Mouse (Mus musculus) neural tube, embryonic 14.5 days (tissue): ENCODE measurements at regions not wholly inside any gene's neighbourhood (a gene's known extent, or its start where the extent isn't known, plus 50 kb on each side); places are given as distances from the start of the nearest gene placed in this dataset.
A peak's percentile ranks its signal among the peaks of the same experiment; 100 is the strongest.

ENCODE experiments used
- ATAC-seq: fragments of 200-750 bp; cut with Nextera tagmentation; 2 replicates; pipeline ENCODE4 v1.8.0; 2017; ENCODE audit warnings: low read depth, mild to moderate bottlenecking, moderate TSS enrichment, moderate library complexity
- H3K27ac ChIP-seq: fragments of 300-500 bp; sonication (generic); 2 replicates; pipeline ENCODE4 v1.5.1; 2014; ENCODE audit warnings: low read depth, mild to moderate bottlenecking, control low read depth, low read length, moderate library complexity, mixed read lengths
- H3K27me3 ChIP-seq: fragments of 300-500 bp; sonication (generic); 2 replicates; pipeline ENCODE4 v1.6.1; 2014; ENCODE audit warnings: low read length; ENCODE audit not compliant: control insufficient read depth, insufficient read depth
- H3K36me3 ChIP-seq: fragments of 300-500 bp; sonication (generic); 2 replicates; pipeline ENCODE4 v1.6.1; 2014; ENCODE audit warnings: low read length, mixed read lengths; ENCODE audit not compliant: control insufficient read depth, insufficient read depth
- H3K4me1 ChIP-seq: fragments of 300-500 bp; sonication (generic); 2 replicates; pipeline ENCODE4 v1.6.1; 2014; ENCODE audit warnings: low read length; ENCODE audit not compliant: control insufficient read depth, insufficient read depth
- H3K4me2 ChIP-seq: fragments of 300-500 bp; sonication (generic); 2 replicates; pipeline ENCODE4 v1.6.1; 2014; ENCODE audit warnings: mild to moderate bottlenecking, low read depth, low read length, control low read depth
- H3K4me3 ChIP-seq: fragments of 300-500 bp; sonication (generic); 2 replicates; pipeline ENCODE4 v1.5.1; 2014; ENCODE audit warnings: low read depth, low read length, control low read depth, mixed read lengths
- H3K9ac ChIP-seq: fragments of 300-500 bp; sonication (generic); replicated peaks from 2 replicates; pipeline ENCODE4 v1.6.1; 2014; ENCODE audit warnings: low read depth, mild to moderate bottlenecking, control low read depth, low read length, mixed read lengths
- H3K9me3 ChIP-seq: fragments of 300-500 bp; sonication (generic); 2 replicates; pipeline ENCODE4 v1.6.1; 2016; ENCODE audit warnings: low read length; ENCODE audit not compliant: control insufficient read depth
- WGBS: fragments of 180-500 bp; shearing (Covaris S2); extraction: QIAGEN DNeasy Blood & Tissue Kit; methylation state at CpG from one replicate; pipeline ENCODE4 v1.1.7; 2014; 5-methylcytosine and 5-hydroxymethylcytosine counted together

DNA sequence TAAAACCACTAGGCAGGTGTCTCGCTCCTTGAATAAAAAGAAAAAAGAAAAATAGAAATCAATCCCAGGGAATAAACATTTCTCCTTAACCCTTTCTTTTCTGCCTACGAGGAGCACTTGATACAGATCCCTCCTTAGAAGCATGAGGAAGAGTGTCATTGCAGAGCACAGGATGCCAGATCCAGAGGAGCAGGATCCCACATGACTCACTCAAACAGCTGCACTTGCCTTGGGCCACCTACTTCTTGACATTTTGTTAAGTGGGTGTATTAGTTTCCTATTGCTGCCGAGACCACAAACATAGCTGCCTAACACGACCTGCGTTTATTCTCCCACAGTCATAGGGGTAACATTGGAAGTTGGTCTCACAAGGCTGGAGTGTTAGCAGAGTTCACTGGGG, 197.1 kb downstream of the Nuak1 start:
- H3K4me2 ChIP-seq = no peak overlapping the region
- no peak for ATAC-seq
- no peaks in the 10 kb centered on the region for H3K4me1 ChIP-seq
- H3K4me3 ChIP-seq = no peak overlapping the region
- 0 out of 2 replicates have a peak, but pooled peaks cover 4% of the 10 kb centered on the region for H3K9me3 ChIP-seq
- WGBS = 92% methylated on average over 5 of the region's 5 CpGs
- H3K27me3 ChIP-seq = no peaks in the 10 kb centered on the region
- H3K9ac ChIP-seq = no peak overlapping the region
- no peaks in the 10 kb centered on the region for H3K36me3 ChIP-seq
- no peak overlapping the region for H3K27ac ChIP-seq

DNA sequence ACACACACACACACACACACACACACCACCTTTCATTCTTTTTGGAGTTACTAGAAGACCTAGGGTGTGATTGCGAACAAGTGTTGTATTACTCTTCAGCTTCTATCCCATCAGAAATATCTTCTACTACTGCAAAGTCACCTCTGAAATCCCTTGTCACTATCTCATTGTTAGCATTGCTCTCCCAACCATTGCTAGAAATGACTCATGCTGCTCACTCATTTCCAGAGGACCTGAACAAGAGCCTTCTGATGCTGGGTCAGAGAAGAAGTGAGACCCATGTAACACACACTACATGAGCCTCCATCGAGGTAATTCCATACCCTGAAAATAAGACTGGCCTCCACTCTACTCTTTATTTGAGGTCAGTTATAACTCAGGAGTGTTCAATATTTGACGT, 191.1 kb downstream of the Nuak1 start:
- Histone ChIP-seq H3K27ac (no peak overlapping the region), H3K4me2 (no peak overlapping the region), H3K27me3 (no peaks in the 10 kb centered on the region), H3K4me1 (no peaks in the 10 kb centered on the region), H3K4me3 (no peak overlapping the region), H3K36me3 (no peaks in the 10 kb centered on the region), H3K9ac (no peak overlapping the region), H3K9me3 (no peaks in the 10 kb centered on the region)
- 91% methylated on average over 3 of the region's 3 CpGs for WGBS
- ATAC-seq = no peak

DNA sequence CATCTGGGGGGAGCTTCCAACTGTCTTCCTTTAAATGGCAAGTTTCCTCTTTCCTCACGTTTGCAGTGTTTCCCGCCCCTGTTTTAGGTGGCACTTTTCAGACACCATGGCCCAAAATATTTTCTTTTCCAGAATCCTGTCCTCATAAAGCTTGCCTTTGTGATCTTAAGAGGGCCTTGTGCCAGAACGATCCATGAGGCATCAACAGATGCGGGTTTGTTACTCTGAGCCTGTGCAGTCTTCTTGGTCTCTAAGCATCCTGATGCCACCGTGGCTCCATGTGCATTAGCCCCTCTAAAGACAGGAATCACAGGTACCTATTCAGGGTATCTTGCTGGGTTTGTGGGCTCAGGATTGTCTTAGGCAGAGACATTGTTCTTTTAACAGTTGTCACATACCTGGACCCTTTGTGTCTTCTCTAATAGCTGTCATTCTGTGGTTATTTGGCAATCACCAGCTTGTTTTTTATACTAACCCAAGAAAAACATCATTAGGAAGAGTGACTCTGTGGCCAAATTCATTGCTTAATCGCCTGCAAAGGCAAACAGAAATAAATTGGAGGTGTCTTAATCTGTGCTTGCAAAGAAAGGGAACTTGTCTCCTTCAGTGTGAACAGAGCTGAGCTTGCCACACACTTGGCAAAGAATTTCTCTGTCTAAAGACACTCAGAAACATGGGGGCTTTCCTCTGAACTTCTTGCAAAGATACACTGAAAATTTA, 179.3 kb downstream of the Nuak1 start:
- no peaks in the 10 kb centered on the region for H3K9me3 ChIP-seq
- H3K4me3 ChIP-seq = no peak overlapping the region
- no peaks in the 10 kb centered on the region for H3K36me3 ChIP-seq
- no peak overlapping the region for H3K27ac ChIP-seq
- no peaks in the 10 kb centered on the region for H3K4me1 ChIP-seq
- ATAC-seq = no peak
- H3K9ac ChIP-seq = no peak overlapping the region
- no peak overlapping the region for H3K4me2 ChIP-seq
- WGBS = 75% methylated on average over 6 of the region's 6 CpGs
- H3K27me3 ChIP-seq = no peaks in the 10 kb centered on the region

DNA sequence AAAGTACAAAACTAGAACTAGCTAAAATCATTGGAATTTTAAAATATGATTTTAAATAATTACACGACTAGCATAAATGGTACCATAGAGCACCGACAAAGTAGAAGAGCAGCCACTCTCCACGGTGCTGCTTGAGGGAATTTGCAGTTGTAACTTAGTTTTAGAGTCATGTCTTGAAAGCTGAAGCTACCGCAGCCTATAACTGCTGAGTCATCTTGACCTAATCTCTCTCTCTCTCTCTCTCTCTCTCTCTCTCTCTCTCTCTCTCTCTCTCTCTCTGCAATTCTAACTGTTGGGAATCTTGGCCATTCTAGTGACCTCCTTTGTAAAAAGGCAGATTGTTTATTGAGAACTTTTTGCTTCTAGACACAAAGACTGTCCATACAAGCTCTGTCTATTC, 177.5 kb downstream of the Nuak1 start:
- Histone ChIP-seq H3K4me1 (no peaks in the 10 kb centered on the region), H3K27me3 (no peaks in the 10 kb centered on the region), H3K36me3 (no peaks in the 10 kb centered on the region), H3K4me3 (no peak overlapping the region), H3K27ac (no peak overlapping the region), H3K9ac (no peak overlapping the region), H3K4me2 (no peak overlapping the region), H3K9me3 (no peaks in the 10 kb centered on the region)
- 91% methylated on average over 4 of the region's 4 CpGs for WGBS
- no peak for ATAC-seq

DNA sequence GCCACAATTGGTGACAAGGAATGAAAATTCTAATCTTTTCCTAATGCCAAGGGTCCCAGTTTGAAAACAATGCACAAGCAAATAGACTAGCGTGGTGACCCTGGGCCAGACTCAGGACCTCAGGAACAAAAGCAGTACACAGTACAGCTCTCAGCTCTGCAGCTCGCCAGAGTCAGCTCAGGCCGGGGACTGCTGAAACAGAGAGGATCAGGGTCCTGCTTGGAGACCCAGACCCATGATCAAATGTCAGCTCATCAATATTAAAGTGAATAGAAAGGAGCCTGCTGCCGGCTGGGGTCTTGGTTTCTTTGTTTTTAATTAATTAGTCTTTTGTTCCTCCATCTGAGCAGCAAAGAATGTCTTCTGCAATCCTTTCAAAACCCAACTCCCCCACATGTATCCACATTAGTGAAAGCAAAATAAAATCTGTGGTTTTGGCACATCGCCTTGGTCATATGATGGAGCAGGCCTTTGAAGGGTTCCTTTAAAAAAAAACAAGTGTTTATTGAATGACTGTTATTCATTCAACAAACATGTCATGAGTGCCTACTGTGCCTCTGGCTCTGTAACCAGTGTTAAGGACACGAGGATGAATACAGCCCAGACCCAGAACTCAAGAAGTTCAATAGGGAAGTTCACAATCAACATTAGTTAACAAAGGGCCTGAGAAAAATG, 154.4 kb downstream of the Nuak1 start:
- ATAC-seq = no peak
- 38% methylated on average over 6 of the region's 6 CpGs for WGBS
- no peak overlapping the region for H3K27ac ChIP-seq
- H3K4me1 ChIP-seq = no peaks in the 10 kb centered on the region
- no peak overlapping the region for H3K9ac ChIP-seq
- H3K27me3 ChIP-seq = no peaks in the 10 kb centered on the region
- no peaks in the 10 kb centered on the region for H3K36me3 ChIP-seq
- H3K4me3 ChIP-seq = no peak overlapping the region
- no peaks in the 10 kb centered on the region for H3K9me3 ChIP-seq
- H3K4me2 ChIP-seq = no peak overlapping the region

DNA sequence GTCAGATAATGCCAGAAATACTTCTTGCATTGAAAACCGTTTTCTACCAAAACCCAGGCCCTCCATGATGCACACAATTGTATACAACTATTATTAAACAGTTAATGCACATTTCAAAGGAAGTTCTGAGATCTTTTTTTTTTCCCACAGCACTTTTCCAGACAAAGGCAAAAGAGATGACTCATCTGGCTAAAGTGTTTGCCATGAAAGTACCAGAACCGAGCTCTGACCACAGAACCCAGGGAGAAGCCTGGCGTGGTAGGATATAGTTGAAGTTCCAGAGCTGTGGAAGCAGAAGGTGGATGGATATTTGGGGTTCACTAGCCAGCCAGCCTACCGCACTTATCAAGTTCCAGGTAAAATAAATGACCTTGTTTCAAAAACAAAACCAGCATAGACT, 146.0 kb downstream of the Nuak1 start:
- ATAC-seq = no peak
- 94% methylated on average over 4 of the region's 4 CpGs for WGBS
- no peak overlapping the region for H3K9ac ChIP-seq
- H3K36me3 ChIP-seq = no peaks in the 10 kb centered on the region
- H3K4me3 ChIP-seq = no peak overlapping the region
- H3K9me3 ChIP-seq = no peaks in the 10 kb centered on the region
- H3K27ac ChIP-seq = no peak overlapping the region
- H3K4me1 ChIP-seq = no peaks in the 10 kb centered on the region
- no peaks in the 10 kb centered on the region for H3K27me3 ChIP-seq
- no peak overlapping the region for H3K4me2 ChIP-seq

DNA sequence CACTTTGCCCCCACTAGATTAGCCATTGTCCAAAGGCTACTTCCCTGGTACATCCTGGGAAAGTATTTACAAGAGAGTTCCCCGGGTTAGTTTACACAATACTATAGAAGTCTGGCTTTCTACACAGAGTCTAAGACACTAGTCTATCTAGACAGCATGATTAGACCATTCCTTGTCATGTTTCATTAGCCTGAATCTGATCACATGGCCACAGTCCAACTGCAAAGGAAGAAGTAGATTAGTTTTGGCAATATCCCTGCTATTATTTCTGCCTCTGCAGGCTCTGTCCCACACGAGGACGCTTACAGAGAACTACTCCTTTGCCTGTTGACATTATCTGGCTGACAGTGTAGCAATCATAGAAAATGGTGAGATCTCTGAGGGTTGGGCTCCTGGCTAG, 144.2 kb downstream of the Nuak1 start:
- no peak for ATAC-seq
- Histone ChIP-seq H3K4me3 (no peak overlapping the region), H3K9me3 (no peaks in the 10 kb centered on the region), H3K4me1 (no peaks in the 10 kb centered on the region), H3K9ac (no peak overlapping the region), H3K36me3 (no peaks in the 10 kb centered on the region), H3K27ac (no peak overlapping the region), H3K4me2 (no peak overlapping the region), H3K27me3 (no peaks in the 10 kb centered on the region)
- 86% methylated on average over 3 of the region's 3 CpGs for WGBS

DNA sequence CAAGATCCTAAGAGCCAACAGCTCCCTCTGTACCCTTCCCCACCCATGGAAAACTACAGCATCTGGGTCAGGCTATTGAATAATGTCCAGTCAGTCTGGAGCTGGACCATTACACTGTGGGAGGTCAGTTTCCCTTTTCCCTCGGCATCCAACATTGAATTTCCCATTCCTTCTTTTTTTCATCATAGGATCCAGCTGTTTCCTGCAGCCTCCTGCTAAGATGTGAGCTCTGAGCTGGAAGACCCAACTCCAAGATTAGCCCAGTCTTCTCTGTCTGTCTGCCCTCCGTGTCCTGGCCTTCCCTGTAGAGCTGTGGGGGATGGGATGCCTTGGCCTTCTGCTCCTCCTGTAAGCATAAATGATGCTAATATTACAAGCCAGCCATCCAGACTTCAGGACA, 138.8 kb downstream of the Nuak1 start:
- no peaks in the 10 kb centered on the region for H3K9me3 ChIP-seq
- no peak for ATAC-seq
- 64% methylated on average over 2 of the region's 2 CpGs for WGBS
- no peak overlapping the region for H3K27ac ChIP-seq
- no peaks in the 10 kb centered on the region for H3K36me3 ChIP-seq
- no peaks in the 10 kb centered on the region for H3K27me3 ChIP-seq
- H3K4me1 ChIP-seq = no peaks in the 10 kb centered on the region
- no peak overlapping the region for H3K4me2 ChIP-seq
- no peak overlapping the region for H3K9ac ChIP-seq
- no peak overlapping the region for H3K4me3 ChIP-seq

DNA sequence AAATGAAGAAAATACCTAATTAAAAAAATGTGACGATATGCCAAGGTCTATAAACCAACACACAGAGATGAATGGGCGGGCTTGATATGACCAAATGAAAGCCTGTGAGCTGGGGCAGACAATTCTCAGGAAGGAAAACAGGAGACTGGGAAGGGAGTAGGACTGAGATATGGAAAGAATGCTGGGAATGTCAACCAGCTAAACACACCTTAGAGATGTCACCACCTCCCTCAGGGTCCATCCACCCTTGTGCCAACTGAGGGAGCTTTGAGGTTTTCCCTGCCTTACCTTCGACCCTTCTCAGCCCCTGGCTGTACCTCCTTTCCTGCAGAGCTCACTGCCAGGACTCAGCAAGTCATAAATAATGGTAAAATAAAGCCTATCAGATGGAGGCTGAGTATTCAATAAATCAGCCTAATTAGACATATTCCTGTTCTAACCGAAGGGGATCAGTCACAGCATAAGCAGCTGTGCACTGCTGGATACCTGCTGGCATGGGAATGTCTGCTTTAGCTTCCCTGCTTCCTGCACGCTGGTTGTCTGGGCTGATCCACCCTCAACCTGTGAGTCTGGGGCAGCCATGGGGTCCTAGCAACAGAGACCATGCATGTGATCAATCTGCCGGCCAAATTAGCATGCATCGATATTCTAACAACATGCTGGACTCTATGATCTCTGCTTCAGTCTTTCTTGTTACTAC, 137.4 kb downstream of the Nuak1 start:
- H3K36me3 ChIP-seq = no peaks in the 10 kb centered on the region
- H3K4me2 ChIP-seq = no peak overlapping the region
- peak; percentile 28; the same call in 1 of the 2 replicates for ATAC-seq
- H3K4me1 ChIP-seq = no peaks in the 10 kb centered on the region
- no peaks in the 10 kb centered on the region for H3K27me3 ChIP-seq
- no peaks in the 10 kb centered on the region for H3K9me3 ChIP-seq
- no peak overlapping the region for H3K27ac ChIP-seq
- WGBS = 51% methylated on average over 7 of the region's 7 CpGs
- H3K9ac ChIP-seq = no peak overlapping the region
- no peak overlapping the region for H3K4me3 ChIP-seq
